Mouse (Mus musculus) kidney, postnatal 36 days (tissue): Measurements from ENCODE around the gene Rhobtb1.

ENCODE experiments used
- DNase-seq, 2 experiments: peaks; one replicate each; pipeline ENCODE4 v3.0.0; 2021 to 2022; ENCODE audit warnings: mixed read lengths in 2 of 2

Gene Rhobtb1

DNA sequence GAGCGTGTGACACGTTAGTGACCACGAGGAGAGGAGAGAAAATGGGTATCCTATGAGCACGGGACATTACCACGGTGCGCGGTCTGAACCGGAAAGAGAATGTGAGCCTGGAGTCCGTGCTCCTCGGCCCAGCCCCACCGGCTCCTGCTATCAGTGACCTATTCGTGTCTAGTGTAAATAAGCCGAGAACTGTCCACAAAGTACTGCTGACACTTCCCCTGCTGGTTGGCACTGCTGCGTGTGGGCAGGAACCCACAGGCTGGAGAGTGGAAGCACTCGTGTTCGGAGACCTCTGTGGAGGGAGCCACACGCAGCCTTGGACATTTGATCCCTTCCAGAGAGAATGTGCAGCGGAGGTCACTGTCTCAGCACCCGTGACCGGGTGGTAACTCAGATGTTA, at the start of gene Rhobtb1:
Gene Rhobtb1, plus strand, starts transcription at position 390 of the 400 bp plus-strand sequence.
- peak; percentile 50 to 63 for DNase-seq

DNA sequence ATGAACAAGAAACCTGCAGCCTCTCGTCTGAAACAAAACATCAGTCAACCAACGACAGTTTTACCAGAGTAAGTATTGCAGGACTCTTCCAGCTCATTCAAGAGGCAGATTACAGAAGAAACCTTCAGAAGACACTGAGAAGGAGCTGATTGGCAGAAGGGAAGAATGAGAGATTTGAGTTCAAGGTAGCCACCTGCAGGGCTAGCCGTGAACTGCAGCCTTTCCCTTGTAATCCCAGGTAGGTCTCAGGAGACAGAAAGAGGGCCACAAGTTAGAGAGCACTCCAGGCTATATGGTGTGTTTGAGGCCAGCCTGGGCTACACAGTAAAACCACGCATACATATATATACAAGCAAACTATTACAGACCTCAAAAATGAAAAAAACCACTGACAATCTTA, 49.2 kb upstream of the Rhobtb1 start:
- peak; percentile 58 to 84 for DNase-seq

DNA sequence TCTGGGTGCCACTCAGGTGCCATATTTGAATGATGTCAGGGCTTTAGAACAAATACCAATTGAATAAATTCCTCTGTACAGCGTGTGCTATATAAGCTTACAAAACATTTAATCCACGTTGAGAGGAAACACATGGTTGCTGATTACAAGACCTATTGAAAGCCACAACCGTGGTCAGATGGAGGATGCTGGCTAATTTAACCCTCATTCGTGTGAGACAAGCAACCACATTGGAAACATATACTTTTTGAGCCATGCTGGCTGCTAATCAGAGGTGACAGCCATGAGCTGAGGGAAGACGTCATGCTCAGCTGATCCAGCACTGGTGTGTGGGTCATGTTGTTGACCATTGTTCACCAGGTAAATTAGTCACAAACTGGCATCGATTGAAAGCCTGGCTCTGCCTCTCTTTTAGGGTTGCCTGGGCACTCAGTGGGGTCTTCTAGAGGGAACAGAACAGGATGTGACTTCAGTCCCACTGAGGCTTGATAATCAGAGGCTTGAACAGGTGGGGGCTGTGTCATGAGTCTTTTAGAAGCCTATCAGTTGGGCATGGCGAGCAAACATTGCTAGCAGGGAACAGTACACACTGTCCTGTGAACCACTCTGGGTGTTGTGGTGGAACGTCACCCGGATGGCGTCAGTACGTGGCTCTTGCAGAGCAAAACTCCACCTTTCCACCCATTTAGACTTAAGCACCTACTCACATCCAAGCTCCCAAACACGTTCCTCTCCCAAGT, 46.9 kb upstream of the Rhobtb1 start:
- peak in 1 of 2 experiments; percentile 19 for DNase-seq

DNA sequence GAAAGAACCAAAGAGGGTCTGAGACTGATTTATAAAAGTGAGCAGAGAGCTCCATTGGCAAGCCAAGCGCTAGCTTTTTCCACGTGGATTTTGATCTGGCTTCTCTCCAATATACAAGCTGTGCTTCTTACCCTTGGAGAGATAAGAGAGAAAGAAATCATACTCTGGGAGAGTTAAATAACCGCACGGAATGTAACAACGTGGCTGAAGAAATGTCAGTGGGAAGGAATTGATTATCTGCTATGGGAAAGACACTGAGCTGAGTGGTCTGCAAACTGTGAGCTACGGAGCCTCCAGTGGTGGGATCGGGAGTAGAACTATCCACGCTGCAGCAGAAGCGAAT, 46.4 kb upstream of the Rhobtb1 start:
- no peak for DNase-seq

DNA sequence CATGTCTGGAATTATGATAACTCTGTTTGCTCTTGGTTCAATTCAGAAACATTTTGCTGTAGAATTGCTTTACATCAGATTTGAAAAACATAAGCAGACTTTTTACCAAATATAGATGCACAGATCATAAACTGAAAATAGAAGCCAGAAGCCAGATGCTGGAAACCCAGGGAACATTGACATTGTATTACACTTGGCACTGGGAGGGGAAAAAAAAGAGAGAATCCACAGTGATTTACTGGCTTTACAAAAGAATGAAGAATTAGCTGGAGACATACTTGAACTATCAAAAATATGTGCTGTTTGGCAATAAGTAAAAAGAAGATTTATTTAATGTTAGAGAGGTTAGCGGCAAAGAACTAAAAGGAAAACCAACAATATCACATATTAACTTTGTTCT, 44.4 kb upstream of the Rhobtb1 start:
- no peak for DNase-seq

DNA sequence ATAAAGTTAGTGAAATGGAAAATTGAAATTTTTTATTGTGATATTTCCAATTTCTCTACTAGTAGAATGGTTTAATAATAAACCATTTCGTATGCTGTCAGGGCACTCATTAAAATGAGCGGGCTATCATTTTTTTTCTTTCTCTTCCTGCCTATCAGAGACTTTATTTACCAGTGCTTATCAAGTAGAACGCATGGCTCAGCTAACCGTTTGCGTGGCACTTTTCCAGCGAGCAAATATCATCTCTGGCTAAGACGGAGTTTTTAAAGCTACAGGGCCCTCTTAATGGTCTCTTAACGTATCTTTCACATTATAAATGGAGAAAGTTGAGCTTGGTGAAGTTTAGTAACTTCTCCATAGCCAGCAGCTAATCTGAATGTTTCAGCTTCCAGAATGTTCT, 44.0 kb upstream of the Rhobtb1 start:
- DNase-seq: peak; percentile 11 to 46

DNA sequence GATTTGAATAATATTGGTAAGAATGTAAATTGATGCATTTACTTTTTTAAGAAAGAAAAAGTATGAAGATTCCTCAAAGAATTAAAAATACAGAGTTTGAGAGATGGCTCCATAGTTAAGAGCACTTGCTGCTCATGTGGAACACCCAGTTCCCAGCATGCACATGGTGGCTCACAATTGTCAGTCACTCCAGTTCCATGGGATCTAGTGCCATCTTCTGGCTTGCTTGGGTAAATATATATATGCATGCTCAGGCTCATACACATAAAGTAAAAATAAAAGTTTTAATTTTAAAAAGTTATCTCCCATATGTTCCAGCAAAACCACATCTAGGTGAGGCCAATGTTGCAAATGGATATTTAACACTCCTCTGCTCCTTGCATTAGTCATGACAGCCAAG, 36.9 kb upstream of the Rhobtb1 start:
- peak in 1 of 2 experiments; percentile 12 for DNase-seq

DNA sequence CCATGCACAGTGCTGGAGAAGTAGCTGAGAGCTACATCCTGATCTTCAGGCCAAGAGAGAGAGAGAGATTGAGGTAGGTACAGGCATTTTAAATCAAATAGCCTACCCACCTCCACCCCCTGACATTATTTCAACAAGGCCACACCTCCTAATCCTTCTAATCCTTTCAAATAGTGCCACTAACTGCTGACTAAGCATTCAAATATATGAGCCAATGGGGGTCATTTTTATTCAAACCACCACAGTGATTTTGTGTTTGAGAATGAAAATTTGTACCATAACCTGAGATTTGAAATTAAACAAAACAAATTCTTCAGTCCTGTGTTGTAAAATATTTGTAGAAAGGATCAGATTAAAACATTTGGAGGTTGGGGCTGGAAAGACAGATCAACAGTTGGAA, 33.2 kb upstream of the Rhobtb1 start:
- DNase-seq: no peak

DNA sequence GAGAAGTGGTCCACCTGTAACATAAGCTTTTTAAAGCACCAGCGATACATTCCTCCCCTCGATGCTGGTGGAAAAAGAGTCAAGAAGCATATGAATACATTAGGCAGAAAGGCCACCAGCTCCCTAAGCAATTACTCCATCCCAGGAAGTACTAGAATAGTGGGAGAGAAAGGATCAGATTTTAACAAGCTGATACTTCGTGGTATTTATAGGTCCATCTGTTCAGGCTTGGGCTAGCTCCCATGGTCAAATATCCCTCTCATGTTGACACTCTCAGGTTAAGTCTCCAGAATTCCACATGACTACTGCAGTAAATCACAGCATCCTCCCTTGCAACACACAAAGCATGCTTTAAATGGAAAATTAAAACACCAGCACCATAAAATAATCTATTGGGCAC, 32.3 kb upstream of the Rhobtb1 start:
- no peak for DNase-seq

DNA sequence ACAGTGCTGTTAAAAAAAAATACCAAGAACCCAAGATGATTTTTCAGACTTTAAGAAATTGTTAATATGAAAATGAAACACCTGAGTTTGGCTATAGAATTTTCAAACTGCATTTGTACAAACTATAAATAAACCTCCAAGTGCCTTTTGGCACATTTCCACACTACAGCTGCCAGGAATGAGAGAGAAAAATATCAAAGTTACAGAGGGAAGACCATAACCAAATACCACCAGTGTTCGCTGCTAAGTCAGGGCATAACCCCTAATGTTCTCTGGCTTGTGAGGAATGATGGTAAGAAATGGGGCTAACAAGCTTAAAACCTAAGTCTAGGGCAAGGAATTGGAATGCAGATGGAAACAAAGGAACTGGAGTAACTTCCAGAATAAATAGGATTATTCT, 31.8 kb upstream of the Rhobtb1 start:
- no peak for DNase-seq

DNA sequence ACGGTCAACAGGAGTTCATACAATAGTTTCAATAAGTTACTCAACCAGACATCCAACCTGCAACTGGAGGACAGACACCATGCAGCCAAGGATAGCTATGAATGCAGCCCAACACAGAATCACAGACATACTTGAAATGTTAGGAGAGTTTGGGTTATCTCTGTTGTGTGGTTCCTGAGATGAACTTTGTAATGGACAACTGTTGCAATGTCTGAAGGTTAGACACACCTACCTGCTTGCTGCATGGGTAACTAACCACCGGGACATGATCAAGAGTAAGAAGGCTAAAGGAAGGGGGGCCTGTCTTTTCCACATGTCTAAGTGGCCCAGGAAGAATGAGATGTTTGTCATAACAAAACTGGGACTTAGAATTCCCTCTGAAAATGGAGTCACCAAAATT, 24.7 kb upstream of the Rhobtb1 start:
- DNase-seq: no peak

DNA sequence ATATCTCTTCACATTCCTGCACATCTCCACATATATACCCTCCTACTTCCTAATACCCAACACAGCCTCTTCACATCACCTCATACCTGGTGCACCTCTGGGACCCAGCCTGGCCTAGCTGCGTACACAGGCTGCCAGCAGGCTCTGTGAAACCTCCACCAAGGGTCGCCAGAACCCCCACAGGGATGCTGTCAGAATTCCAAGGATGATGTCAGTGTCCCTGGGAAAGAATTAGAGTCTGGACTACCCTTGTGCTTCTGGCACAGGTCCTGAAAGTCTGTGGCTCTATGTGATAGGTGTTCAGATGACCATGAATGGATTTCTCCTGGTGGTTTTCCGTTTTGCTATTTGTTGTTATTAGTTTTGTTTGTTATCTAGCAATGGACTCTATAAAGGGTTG, 22.7 kb upstream of the Rhobtb1 start:
- DNase-seq: no peak

DNA sequence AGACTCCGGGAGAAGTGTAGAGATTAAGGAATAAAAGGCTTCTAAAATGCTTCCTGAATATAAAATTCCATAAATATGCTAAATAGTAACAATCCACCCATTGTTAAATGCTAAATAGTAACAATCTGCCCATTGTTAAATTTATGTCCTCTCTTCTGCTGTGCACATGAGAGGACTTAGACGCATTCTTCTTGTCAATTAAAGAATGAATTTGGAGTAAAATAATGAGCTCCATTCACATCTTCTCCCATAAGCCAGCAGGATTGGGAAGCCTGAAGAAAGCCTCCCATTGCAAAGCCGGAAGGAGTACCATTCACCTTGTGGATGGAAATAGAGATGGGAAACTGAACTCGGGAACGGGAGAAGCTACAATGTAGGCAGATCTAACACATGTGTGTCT, 20.6 kb upstream of the Rhobtb1 start:
- DNase-seq: no peak

DNA sequence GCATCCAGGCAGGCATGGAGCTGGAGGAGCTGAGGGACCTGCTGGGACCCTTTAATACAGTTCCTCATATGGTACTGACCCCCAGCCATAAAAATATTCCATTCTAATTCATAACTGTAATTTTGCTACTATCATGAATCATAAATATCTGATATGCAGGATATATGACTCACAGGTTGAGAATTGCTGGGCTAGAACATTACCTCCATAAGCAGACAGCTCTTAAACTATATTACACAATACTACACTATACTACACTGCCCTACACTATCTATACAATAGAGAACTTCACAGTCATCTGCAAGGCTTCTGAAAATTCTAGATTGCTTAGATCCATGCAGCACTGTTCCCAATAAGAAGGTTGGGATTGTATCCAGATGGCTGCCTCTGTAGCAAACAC, 16.9 kb upstream of the Rhobtb1 start:
- no peak for DNase-seq

DNA sequence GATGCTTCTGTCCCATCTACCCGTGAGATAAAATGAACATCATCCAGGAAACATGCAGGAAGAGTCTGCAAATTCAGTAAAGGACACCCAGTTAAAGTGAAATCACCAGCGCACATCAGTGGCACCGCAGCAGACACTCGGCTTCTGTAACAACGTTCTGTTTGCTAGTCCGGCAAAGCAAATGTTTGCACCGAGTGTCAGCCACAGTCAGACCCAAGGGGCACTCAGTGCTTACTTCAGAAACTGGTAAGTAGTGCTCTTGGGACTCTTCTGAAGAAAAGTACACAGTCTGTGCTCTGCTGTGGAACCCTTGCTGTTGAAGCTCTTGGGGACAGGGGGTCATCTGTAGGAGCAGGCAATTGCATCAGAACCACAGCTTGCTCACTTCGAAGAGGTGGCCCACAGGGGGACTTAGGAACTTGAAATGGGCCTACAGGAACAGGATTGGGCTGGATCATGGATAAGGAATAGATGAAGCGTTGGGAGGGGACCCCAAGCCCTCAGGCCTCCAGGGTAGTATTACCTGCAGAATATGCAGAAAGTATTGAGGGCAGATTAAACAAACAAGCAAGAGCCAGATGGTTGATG, 14.9 kb upstream of the Rhobtb1 start:
- no peak for DNase-seq

DNA sequence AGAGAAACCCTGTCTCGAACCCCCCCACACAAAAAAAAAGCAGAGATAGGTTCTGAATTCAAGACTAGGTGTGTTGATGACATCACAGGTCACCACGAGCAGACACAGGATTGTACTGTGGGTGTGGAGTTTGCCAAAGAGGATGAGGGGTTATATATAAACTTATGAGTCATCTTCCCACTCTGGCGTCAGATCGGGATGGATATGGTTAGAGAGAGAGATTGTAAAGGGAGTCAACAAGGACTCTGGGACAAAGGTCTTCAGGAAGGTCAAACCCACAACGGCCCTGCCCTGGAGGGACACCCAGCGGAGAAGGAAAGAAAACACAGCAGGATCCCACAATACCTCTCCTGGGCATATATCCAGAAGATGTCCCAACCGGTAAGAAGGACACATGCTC, 2.0 kb upstream of the Rhobtb1 start:
- DNase-seq: no peak

DNA sequence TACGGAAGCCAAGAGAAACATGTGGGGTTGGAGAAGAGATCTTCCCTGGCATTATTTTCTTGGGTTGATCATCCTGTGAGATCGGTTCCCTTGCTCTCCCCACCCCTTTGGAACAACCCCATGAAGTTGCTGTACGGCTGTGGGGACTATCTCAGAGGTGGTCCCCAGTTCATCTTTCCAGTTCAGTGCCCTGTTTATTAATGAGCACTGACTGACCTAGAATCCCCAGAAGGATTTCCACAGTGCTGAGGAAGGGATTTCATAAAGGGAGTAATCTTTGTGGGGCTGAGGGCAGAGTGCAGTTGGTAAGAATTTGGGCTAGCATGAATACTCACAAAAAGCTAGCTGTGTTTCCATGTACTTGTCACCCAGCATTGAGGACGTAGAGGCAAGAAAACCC, 1.7 kb downstream of the Rhobtb1 start:
- DNase-seq: peak; percentile 50 to 68

DNA sequence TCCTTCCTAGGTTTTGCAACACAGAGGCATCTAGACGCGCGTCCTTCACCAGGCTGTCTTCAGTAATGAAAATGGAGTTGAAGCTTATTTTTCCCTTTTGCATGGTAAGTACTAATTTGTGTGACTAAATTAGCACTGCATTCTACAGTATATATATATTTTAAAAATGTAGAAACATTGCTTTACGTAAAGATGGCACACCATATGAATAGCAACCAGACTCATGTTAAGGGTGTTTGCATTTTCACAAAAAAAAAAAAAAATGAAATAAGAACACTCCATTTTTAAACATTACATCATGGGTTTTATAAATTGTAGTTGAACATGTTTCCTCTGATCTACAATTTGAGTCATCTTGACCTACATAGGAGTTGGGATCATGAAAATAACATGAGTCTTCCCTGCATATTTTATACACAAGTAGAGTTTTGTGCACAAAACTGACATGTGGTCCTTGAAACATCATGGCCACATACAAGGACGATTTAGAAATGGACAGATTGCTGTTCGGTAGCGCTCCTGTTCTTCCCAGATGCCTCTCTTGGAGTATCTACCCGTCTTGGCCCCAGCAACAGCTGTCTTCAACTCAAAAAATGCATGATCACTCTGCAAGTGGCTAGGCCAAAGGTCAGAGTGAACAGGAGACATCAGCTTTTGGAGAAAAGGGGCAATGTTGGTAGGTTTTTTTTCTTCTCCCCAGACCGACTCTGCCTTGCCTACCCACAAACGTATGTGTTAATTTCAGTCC, 4.4 kb downstream of the Rhobtb1 start:
- peak; percentile 21 to 37 for DNase-seq

DNA sequence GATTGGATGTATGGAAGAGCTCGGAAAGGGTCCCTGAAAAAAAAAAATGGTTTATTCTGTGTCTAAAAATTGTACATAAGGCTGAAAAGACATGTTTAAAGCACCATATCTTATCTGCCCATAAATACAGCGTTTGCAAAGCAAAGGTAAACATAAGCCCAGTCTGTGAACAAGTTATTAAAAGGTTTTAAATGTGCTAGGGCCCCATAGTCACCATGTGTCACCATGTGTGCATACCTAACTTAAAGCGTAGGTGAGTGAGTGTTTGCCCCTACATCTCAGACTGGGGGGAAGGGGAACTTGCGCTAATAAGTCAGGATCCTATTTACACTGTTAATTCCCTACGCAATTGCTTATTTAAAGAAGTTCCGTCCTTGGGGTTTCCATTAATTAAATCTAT, 5.2 kb downstream of the Rhobtb1 start:
- no peak for DNase-seq

DNA sequence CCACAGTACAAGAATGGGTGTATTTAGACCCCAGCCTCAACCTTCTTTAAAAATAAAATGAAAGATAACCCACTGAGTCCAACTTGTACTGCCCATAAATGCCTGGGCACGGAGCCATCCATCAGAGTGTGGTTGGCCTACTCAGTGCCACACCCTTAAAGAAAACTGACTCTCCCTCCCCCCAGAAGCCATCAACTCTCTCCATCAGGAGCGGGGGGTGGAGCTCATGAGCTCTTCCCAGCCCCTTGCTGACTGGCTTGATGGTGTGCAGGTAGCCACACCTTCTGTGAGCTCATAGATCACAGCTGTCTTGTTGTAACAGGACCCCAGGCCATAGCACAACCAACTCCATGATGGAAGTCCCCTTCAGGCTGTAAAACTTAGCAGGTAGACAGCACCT, 6.2 kb downstream of the Rhobtb1 start:
- DNase-seq: no peak

DNA sequence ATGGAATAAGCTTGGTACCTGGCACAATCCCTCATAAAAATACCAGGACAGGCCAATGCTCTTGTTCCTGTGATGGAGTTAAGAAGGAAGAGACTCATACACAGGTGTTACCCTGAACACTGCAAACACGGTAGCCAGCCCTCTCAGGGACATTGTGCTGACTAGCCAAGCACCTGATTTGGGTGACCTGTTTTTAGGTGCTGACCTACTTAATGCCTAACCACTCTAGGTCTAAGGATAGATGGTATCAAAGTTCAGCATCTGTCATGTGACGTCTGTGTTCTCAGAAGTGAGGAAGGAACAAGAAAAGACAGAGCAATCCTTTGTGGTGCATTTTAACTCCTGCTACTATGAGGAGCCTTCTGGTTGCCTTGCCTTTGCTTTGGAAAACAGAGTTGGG, 9.6 kb downstream of the Rhobtb1 start:
- peak; percentile 67 to 90 for DNase-seq

DNA sequence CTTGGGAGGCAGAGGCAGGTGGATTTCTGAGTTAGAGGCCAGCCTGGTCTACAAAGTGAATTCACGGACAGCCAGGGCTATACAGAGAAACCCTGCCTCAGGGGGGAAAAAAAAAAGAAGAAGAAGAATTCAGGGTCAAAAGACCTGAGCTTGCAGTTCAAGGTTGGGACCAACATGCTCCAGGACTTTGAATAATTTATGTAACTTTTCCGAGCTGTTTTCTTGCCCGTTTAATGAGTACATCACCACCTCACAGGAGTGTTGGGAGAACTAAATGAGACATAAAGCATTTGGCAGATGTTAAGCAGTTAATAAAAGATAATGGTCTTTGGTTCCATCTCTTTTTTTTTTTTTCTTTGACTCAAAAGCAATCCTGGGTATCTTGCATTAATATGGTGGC, 10.3 kb downstream of the Rhobtb1 start:
- DNase-seq: peak in 1 of 2 experiments; percentile 49

DNA sequence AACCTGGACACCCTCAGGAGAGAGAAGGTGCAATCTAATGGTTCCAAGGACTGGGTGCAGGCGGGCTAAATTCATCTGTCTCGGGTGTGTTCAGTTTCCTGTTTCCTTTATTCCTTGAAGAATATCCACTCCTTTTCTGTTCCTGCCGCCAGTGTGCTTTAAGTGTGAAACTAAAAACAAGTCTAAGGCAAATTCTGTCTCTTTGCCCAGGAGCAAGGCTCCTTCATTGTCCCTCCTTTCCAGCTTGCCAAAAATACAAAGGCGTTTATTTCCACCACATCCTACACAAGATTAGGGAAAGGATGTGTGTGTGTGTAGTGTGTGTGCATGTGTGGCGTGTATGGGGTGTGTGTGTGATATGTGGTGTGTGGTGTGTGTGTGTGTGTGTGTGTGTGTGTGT, 11.3 kb downstream of the Rhobtb1 start:
- no peak for DNase-seq

DNA sequence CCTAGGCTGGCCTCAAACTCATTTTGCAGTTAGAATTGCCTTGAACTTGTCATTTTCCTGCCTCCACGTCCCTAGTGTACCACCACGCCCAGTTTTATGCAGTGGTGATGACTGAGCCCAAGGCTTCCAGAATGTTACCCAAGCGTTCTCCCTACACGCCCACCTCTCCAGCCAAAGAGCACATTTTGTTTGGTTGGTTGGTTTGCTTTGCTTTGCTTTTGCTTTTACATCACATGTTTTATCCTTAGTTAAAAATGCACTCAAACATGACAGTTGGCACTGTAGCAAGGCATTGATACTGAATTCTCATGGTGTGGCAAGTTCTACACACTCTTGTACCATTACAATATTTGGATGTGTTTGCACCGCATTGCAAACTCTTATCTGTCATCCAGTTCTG, 12.0 kb downstream of the Rhobtb1 start:
- peak; percentile 37 to 45 for DNase-seq
